Mouse (Mus musculus) left cerebral cortex, adult 9 months (tissue): Measurements from ENCODE around the gene Gfod2.

Experiments
- DNase-seq, 2 experiments: peaks; one replicate each; pipeline ENCODE4 v3.0.0; 2022; ENCODE audit warnings: low spot score in 2 of 2

Gfod2 gene

GRCm38 (mm10) chr8:105758277-105759108 is at the start of gene Gfod2:
Gene Gfod2, minus strand, starts transcription at chr8:105758664.
- peak; percentile 90 to 97 for DNase-seq

DNA sequence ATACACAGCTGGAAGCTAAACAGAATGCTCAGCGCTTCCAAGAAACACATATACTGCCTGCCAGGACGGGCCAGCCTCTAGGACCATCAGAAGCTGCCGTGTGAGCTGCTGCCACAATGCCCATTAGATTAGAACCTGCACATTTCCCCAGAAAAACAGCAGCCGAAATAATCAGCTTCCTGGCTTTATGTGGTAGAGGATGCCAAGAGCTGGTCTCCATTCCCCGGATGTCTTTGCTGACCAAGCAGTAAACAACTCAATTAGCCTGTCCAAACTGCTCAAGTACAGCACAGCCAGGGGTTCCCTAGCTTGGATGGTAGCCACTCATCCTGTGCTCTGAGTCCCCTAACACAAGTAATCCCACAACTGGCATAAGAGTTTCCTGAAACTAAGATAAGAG is 49.3 kb upstream of the Gfod2 start:
- no peak for DNase-seq

- DNase-seq = no peak
Measured at GRCm38 (mm10) chr8:105805964-105806363, 47.5 kb upstream of the Gfod2 start.

DNA sequence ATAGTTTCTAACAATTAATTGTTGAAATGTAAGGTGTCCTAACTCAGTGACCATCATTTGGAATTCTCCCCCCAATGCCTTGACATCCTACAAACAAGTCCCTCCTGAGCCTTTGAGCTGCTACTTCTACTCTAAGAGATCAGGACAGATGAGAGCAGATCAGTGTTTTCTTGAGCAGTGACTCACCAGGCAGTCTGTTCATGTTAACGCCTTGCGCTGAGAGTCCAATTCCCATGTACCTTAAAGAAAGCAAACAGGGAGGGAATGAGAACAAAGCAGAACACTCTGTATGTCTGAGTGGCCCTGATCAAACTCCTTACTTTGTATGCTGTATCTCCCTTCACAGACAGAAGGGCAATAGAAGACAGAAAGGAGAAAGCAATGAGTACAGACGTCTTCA is 46.9 kb upstream of the Gfod2 start:
- DNase-seq = no peak

DNA sequence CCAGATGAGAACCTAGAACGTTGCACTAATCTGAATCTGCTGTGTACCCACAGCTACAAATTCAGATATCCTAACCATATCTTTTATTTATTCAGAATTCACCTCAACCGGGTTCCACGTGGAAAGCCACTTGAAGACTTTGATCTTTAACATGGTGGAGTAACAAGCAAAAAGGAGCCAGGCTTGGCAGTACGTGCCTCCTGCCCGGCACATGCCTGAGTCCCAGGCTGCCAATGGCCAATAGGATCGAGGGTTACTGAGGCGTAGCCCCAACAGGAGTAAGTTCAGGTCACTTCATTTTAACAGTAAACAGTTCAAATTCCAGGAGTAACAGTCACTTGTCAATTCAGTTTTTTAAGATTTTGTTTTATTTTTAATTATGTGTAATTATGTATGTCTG is 46.3 kb upstream of the Gfod2 start:
- no peak for DNase-seq

GRCm38 (mm10) chr8:105801153-105801904 is 42.9 kb upstream of the Gfod2 start:
- no peak for DNase-seq

DNA sequence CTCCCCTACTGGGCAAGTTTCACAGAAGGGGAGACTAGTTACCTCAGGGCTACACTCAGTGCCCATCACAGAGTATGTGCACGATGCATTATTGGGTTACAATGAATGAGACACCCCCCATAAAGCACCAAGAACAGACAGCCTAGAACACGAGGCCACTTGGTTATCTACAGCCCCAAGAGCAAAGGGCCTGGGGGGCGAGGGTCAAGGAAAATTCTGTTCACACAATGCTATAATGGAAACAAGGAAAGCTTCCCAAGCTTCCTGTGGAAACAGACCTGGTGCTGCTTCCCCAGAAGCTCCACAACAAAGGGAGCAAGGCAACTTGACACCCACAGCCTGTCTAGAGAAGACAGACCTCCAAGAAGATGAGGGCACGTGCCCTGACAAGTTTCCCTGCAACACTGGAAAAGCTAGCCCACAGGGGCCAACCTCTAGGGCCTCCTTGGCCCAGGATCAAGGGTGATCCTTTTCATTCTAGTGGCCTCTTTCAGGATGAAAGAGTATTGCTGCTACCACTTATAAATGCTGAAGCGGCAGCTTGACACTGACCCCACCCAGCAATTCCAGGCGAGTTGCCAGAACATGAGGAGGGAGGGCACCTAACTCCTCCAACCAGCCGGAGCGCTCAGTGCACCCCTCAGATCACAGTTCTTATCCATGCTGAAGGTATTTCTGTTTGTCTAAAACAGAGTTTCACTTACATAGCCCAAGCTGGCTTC is 40.8 kb upstream of the Gfod2 start:
- peak in 1 of 2 experiments; percentile 15 for DNase-seq

GRCm38 (mm10) chr8:105798408-105798807 is 39.9 kb upstream of the Gfod2 start:
- no peak for DNase-seq

DNA sequence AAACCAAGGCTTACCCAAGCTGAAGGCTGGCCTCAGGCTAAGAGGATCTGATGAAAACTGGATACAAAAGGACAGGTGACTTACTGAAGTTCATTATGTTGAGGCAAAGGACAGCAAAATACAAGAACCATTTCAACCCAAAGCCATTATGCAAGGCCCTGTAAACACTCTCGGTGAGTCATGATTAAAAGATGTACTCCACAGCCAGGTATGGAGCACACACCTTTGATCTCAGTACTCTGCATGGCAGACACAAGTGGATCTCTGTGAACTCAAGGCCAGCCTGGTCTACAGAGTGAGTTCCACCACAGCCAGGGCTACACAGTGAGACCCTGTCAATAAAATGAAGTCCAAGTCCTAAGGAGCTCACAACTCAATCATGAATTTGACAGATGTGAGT is 37.3 kb upstream of the Gfod2 start:
- no peak for DNase-seq

DNA sequence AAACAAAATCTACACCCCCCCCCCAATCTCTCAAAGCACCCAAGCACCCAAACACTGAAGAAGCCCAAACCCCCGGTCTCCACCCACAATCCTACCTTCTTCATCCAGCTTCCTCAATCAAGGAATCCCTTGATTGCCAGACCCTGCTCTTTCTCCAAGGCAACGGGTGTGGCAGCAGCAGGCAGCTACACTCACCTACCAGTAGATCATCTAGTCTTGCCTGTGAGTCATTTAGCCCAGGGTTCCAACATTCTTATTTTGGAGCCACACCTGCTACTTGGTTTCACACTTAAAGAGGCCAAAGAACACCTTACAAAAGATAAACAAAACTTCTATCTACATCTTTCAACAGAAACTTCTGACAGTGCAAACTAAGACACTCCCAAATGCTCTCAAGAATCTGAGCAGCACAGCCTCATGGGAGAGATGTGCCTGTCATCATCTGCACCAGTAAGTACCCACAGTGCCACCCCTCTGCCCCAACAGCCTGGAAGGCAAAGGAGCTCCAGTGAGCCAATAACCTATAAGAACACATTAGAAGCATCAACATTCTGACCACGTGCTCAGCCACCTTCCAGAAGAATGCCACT is 35.6 kb upstream of the Gfod2 start:
- DNase-seq = no peak

GRCm38 (mm10) chr8:105793331-105793730 is 34.9 kb upstream of the Gfod2 start:
- no peak for DNase-seq

DNA sequence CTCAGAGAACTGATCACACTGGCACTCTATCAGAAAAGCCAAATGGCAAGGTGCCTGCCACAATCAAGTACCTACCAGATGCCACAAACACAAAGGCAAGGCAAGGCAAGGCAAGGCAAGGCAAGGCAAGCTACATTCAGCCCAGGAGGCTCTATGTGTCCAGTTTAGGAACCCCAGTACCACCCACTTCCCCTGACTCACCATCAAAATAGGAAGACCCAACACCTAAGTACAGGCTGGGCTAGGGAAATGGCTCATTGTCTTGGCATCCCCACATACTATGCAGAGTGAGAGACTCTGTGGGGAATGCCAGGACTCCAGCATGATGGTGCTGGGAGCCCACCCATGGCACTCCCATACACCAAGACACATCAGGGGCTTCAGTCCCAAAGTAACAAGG is 31.2 kb upstream of the Gfod2 start:
- no peak for DNase-seq

DNA sequence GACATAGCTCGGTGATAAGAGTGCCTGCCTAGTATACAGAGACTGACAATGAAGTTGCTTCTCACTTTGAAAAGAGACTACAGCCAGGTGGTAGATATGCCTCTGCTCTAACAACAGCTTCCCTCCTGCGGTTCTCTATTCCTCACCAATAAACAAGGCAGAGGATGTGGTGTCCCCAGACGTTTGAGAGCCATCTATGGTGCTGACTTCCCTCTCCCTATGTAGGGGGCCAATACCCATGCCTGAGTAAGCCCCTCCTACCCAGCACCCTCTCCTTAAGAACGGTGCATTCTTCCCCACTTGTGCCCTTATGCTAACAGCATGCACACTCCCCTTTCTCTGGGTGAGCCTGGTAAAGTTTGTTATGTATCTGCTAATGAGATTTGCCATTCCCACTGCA is 30.5 kb upstream of the Gfod2 start:
- no peak for DNase-seq

DNA sequence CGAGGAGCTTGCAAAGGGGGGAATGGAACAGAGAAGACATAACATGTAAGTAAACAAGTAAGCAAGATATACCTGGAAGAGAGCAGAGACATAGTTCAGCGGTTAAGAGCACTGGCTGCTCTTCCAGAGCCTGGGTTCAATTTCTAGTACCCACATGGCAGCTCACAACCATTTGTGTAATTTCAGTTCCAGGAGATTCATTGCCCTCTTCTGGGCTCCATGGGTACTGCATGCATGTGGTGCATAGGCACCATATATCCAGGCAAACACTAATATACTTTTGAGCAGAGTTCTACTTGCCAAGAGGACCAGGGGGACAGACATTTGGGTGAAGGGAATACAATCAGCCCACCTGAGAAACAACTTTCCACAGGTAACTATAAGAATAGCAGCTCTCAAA is 29.8 kb upstream of the Gfod2 start:
- DNase-seq = peak in 1 of 2 experiments; percentile 21

- no peak for DNase-seq
Measured at GRCm38 (mm10) chr8:105780298-105780697, 21.8 kb upstream of the Gfod2 start.

DNA sequence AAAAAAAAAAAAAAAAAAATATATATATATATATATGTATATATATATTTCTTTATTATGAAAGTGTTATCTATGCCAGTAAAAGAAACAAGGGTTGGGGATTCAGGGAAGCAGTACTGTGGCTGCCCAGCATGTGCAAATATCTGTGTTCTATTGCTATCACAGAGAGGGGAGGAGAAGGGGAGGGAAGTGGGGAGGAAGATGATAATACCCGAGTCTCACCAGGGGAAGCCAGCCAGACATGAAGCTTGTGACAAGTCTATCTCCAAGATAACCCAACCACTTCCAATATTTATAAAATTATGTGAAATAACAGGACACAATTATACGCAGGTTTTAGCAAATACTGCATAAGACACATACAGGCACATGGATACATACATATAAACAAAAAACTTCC is 19.4 kb upstream of the Gfod2 start:
- no peak for DNase-seq

- DNase-seq = peak in 1 of 2 experiments; percentile 51
Measured at GRCm38 (mm10) chr8:105774498-105774897, 16.0 kb upstream of the Gfod2 start.

- DNase-seq = no peak
Measured at GRCm38 (mm10) chr8:105773441-105773861, 15.0 kb upstream of the Gfod2 start.

DNA sequence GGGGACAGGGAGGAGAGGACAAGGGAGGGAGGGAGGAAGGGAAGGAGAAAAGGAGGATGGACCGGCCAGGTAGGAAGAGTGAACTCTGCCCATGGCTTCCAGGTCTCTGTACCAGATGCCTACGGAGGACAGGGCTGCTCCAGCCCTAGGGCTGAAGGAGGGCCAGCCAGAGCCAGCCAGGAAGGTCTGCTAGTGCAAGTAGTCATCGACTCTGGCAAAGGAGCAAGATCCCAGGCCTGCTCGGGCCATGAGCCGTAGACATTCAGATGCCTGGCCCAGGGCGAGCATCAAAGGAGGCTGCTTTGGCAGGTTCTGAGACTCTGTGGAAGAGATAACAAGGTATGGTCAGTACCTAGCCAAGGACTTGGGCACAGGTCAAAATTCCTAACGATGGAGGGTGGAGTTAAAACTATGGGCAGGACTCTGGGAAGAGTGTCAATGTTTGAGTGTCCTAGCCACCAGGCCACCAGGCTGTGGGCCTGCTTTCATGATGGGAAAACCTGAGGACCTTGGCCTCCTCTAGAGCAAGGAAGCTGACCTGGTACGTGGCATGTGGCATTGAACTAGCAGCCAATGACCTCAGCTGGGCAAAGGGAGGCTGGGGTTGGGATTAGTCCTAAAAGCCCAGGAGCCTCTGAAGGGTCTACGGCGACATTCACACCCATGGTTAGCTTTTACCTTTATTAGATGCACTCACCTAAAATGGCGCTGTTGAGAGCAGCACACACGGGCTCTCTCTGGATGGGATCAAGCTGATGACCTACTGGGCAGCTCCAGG is 13.1 kb upstream of the Gfod2 start:
- DNase-seq = no peak

DNA sequence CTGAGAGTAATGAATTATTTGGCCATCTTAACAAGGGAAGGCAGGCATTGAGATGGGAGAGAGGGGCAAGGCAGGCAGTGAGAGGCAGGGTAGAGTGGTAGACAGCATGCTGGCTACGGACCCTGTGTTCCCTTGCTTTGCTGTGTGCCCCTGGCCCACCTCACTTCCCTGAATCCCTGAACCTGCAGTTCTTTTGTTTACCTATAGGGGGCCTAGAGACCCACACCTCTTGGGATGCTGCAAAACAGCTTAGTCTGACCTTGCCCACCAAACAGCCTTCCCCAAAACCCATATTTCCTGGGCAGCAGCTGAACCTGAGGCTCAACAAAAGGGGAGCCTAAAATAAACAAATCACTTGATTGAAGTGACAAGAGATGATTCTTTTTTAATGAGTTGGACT is 12.1 kb upstream of the Gfod2 start:
- no peak for DNase-seq
